Mouse (Mus musculus): Measurements from ENCODE around the gene Zfp652. TPM values are rescaled to one million over a fixed set of nuclear protein-coding genes. Genes with fewer than 3 reads are reported as not detected.

The Zfp652 gene
- polyA plus RNA-seq, 1 experiment from 2014 or later, result 22.4 TPM

- Histone ChIP-seq H3K27ac (ENCODE audit: low read length) (no peak overlapping the region), H3K36me3 (ENCODE audit: control insufficient read depth, insufficient read depth, low read length) (no peaks in the 10 kb centered on the region), H3K4me2 (ENCODE audit: low read depth, low read length) (no peak overlapping the region), H3K4me3 (replicated peaks; ENCODE audit: low read length) (no peak overlapping the region), H3K9me3 (replicated peaks; ENCODE audit: control insufficient read depth, low read length) (no peaks in the 10 kb centered on the region), H3K27me3 (ENCODE audit: control insufficient read depth, insufficient read depth, low read length) (peaks cover 45% of the 10 kb centered on the region), H3K9ac (ENCODE audit: low read length) (no peak overlapping the region), H3K4me1 (ENCODE audit: control insufficient read depth, insufficient read depth, low read length) (peaks cover 21% of the 10 kb centered on the region)
- ATAC-seq (ENCODE audit: insufficient read depth, low FRiP score), result no peak
- WGBS, result 50% methylated on average over 6 of the region's 6 CpGs
These were observed 114.1 kb downstream of the Zfp652 start for GRCm38 (mm10) chr11:95826317-95827167.

GRCm38 (mm10) chr11:95827168-95827447 lies 114.6 kb downstream of the Zfp652 start:
- no peak for ATAC-seq (ENCODE audit: insufficient read depth, low FRiP score)
- no peak overlapping the region for H3K9ac ChIP-seq (ENCODE audit: low read length)
- H3K27ac ChIP-seq (ENCODE audit: low read length), result no peak overlapping the region
- peaks cover 51% of the 10 kb centered on the region for H3K27me3 ChIP-seq (ENCODE audit: control insufficient read depth, insufficient read depth, low read length)
- no peak overlapping the region for H3K4me2 ChIP-seq (ENCODE audit: low read depth, low read length)
- H3K36me3 ChIP-seq (ENCODE audit: control insufficient read depth, insufficient read depth, low read length), result no peaks in the 10 kb centered on the region
- H3K4me3 ChIP-seq (replicated peaks; ENCODE audit: low read length), result no peak overlapping the region
- peaks cover 21% of the 10 kb centered on the region for H3K4me1 ChIP-seq (ENCODE audit: control insufficient read depth, insufficient read depth, low read length)
- WGBS, result 13% methylated on average over 3 of the region's 3 CpGs
- H3K9me3 ChIP-seq (replicated peaks; ENCODE audit: control insufficient read depth, low read length), result no peaks in the 10 kb centered on the region

GRCm38 (mm10) chr11:95827464-95828085 lies 115.1 kb downstream of the Zfp652 start:
- Histone ChIP-seq H3K9me3 (replicated peaks; ENCODE audit: control insufficient read depth, low read length) (no peaks in the 10 kb centered on the region), H3K9ac (ENCODE audit: low read length) (no peak overlapping the region), H3K4me2 (ENCODE audit: low read depth, low read length) (no peak overlapping the region), H3K4me3 (replicated peaks; ENCODE audit: low read length) (no peak overlapping the region), H3K4me1 (ENCODE audit: control insufficient read depth, insufficient read depth, low read length) (peaks cover 21% of the 10 kb centered on the region), H3K36me3 (ENCODE audit: control insufficient read depth, insufficient read depth, low read length) (no peaks in the 10 kb centered on the region), H3K27me3 (ENCODE audit: control insufficient read depth, insufficient read depth, low read length) (peaks cover 56% of the 10 kb centered on the region), H3K27ac (ENCODE audit: low read length) (no peak overlapping the region)
- 15% methylated on average over 3 of the region's 3 CpGs for WGBS
- no peak for ATAC-seq (ENCODE audit: insufficient read depth, low FRiP score)

- no peak overlapping the region for H3K27ac ChIP-seq (ENCODE audit: low read length)
- ATAC-seq (ENCODE audit: insufficient read depth, low FRiP score), result no peak
- peaks cover 21% of the 10 kb centered on the region for H3K4me1 ChIP-seq (ENCODE audit: control insufficient read depth, insufficient read depth, low read length)
- no peak overlapping the region for H3K9ac ChIP-seq (ENCODE audit: low read length)
- H3K9me3 ChIP-seq (replicated peaks; ENCODE audit: control insufficient read depth, low read length), result no peaks in the 10 kb centered on the region
- no peak overlapping the region for H3K4me2 ChIP-seq (ENCODE audit: low read depth, low read length)
- no peaks in the 10 kb centered on the region for H3K36me3 ChIP-seq (ENCODE audit: control insufficient read depth, insufficient read depth, low read length)
- WGBS, result 70% methylated on average over 11 of the region's 11 CpGs
- no peak overlapping the region for H3K4me3 ChIP-seq (replicated peaks; ENCODE audit: low read length)
- H3K27me3 ChIP-seq (ENCODE audit: control insufficient read depth, insufficient read depth, low read length), result peaks cover 60% of the 10 kb centered on the region
These were observed 115.9 kb downstream of the Zfp652 start for GRCm38 (mm10) chr11:95828181-95828964.

- Histone ChIP-seq H3K27ac (ENCODE audit: low read length) (no peak overlapping the region), H3K4me1 (ENCODE audit: control insufficient read depth, insufficient read depth, low read length) (peaks cover 22% of the 10 kb centered on the region), H3K4me2 (ENCODE audit: low read depth, low read length) (no peak overlapping the region), H3K36me3 (ENCODE audit: control insufficient read depth, insufficient read depth, low read length) (no peaks in the 10 kb centered on the region), H3K9me3 (replicated peaks; ENCODE audit: control insufficient read depth, low read length) (no peaks in the 10 kb centered on the region), H3K4me3 (replicated peaks; ENCODE audit: low read length) (no peak overlapping the region), H3K9ac (ENCODE audit: low read length) (no peak overlapping the region), H3K27me3 (ENCODE audit: control insufficient read depth, insufficient read depth, low read length) (peaks cover 72% of the 10 kb centered on the region)
- 40% methylated on average over 4 of the region's 4 CpGs for WGBS
- ATAC-seq (ENCODE audit: insufficient read depth, low FRiP score), result no peak
These were observed 117.1 kb downstream of the Zfp652 start for GRCm38 (mm10) chr11:95829526-95830050.

GRCm38 (mm10) chr11:95830411-95831275 lies 118.2 kb downstream of the Zfp652 start:
- no peak overlapping the region for H3K27ac ChIP-seq (ENCODE audit: low read length)
- peak overlapping the region; percentile 52 for H3K4me2 ChIP-seq (ENCODE audit: low read depth, low read length)
- peaks cover 31% of the 10 kb centered on the region for H3K4me1 ChIP-seq (ENCODE audit: control insufficient read depth, insufficient read depth, low read length)
- ATAC-seq (ENCODE audit: insufficient read depth, low FRiP score), result no peak
- H3K27me3 ChIP-seq (ENCODE audit: control insufficient read depth, insufficient read depth, low read length), result peaks cover 74% of the 10 kb centered on the region
- WGBS, result 3% methylated on average over 80 of the region's 80 CpGs
- H3K9ac ChIP-seq (ENCODE audit: low read length), result peak overlapping the region; percentile 45
- no peaks in the 10 kb centered on the region for H3K36me3 ChIP-seq (ENCODE audit: control insufficient read depth, insufficient read depth, low read length)
- H3K9me3 ChIP-seq (replicated peaks; ENCODE audit: control insufficient read depth, low read length), result no peaks in the 10 kb centered on the region
- H3K4me3 ChIP-seq (replicated peaks; ENCODE audit: low read length), result peak overlapping the region; percentile 38

GRCm38 (mm10) chr11:95831276-95831619 lies 118.8 kb downstream of the Zfp652 start:
- Histone ChIP-seq H3K4me3 (replicated peaks; ENCODE audit: low read length) (peak overlapping the region; percentile 38), H3K27me3 (ENCODE audit: control insufficient read depth, insufficient read depth, low read length) (peaks cover 74% of the 10 kb centered on the region), H3K9me3 (replicated peaks; ENCODE audit: control insufficient read depth, low read length) (no peaks in the 10 kb centered on the region), H3K4me1 (ENCODE audit: control insufficient read depth, insufficient read depth, low read length) (peaks cover 36% of the 10 kb centered on the region), H3K36me3 (ENCODE audit: control insufficient read depth, insufficient read depth, low read length) (no peaks in the 10 kb centered on the region), H3K27ac (ENCODE audit: low read length) (no peak overlapping the region), H3K4me2 (ENCODE audit: low read depth, low read length) (peak overlapping the region; percentile 52), H3K9ac (ENCODE audit: low read length) (peak overlapping the region; percentile 45; the same call in 1 of the 2 replicates)
- ATAC-seq (ENCODE audit: insufficient read depth, low FRiP score), result no peak
- 7% methylated on average over 10 of the region's 10 CpGs for WGBS

GRCm38 (mm10) chr11:95831641-95832040 lies 119.2 kb downstream of the Zfp652 start:
- Histone ChIP-seq H3K27ac (ENCODE audit: low read length) (no peak overlapping the region), H3K9me3 (replicated peaks; ENCODE audit: control insufficient read depth, low read length) (no peaks in the 10 kb centered on the region), H3K4me2 (ENCODE audit: low read depth, low read length) (peak overlapping the region; percentile 52; the same call in 1 of the 2 replicates), H3K36me3 (ENCODE audit: control insufficient read depth, insufficient read depth, low read length) (no peaks in the 10 kb centered on the region), H3K9ac (ENCODE audit: low read length) (no peak overlapping the region), H3K4me1 (ENCODE audit: control insufficient read depth, insufficient read depth, low read length) (peaks cover 36% of the 10 kb centered on the region), H3K4me3 (replicated peaks; ENCODE audit: low read length) (peak overlapping the region; percentile 38), H3K27me3 (ENCODE audit: control insufficient read depth, insufficient read depth, low read length) (peaks cover 73% of the 10 kb centered on the region)
- ATAC-seq (ENCODE audit: insufficient read depth, low FRiP score), result no peak
- 7% methylated on average over 14 of the region's 15 CpGs for WGBS

Measured in stomach, embryonic 16.5 days (tissue).